Mouse (Mus musculus) embryonic facial prominence, embryonic 11.5 days (tissue): ENCODE results near the gene Hspa2. TPM values are rescaled to one million over a fixed set of nuclear protein-coding genes. Genes with fewer than 3 reads are reported as not detected.
"Not testable (repeated sequence)": the region's sequence is repeated elsewhere in the genome, so short reads cannot be mapped to it uniquely, and the experiment has no call there.

Source experiments
- ATAC-seq: fragments of 200-750 bp; cut with Nextera tagmentation; replicated peaks from 2 replicates; pipeline ENCODE4 v1.8.0; 2017; ENCODE audit warnings: low read depth; ENCODE audit not compliant: insufficient number of reproducible peaks, low FRiP score, low TSS enrichment
- DNase-seq: peaks from one replicate; pipeline ENCODE4 v3.0.0-alpha.2; 2015; ENCODE audit warnings: low spot score
- H3K27ac ChIP-seq: fragments of 300-500 bp; sonication (generic); replicated peaks from 2 replicates; pipeline ENCODE4 v1.5.1; 2014; ENCODE audit warnings: mild to moderate bottlenecking, low read depth, low read length, control low read depth
- H3K27me3 ChIP-seq: fragments of 300-500 bp; sonication (generic); 2 replicates; pipeline ENCODE4 v1.6.1; 2014; ENCODE audit warnings: mild to moderate bottlenecking, low read length, moderate library complexity, mixed read lengths; ENCODE audit not compliant: control insufficient read depth, insufficient read depth
- H3K36me3 ChIP-seq: fragments of 300-500 bp; sonication (generic); replicated peaks from 2 replicates; pipeline ENCODE4 v1.6.1; 2014; ENCODE audit warnings: low read depth, mild to moderate bottlenecking, low read length, moderate library complexity, mixed read lengths; ENCODE audit not compliant: control insufficient read depth, insufficient read depth
- H3K4me1 ChIP-seq: fragments of 300-500 bp; sonication (generic); 2 replicates; pipeline ENCODE4 v1.6.1; 2014; ENCODE audit warnings: low read length, mixed read lengths; ENCODE audit not compliant: control insufficient read depth, insufficient read depth
- H3K4me2 ChIP-seq: fragments of 300-500 bp; sonication (generic); 2 replicates; pipeline ENCODE4 v1.6.1; 2014; ENCODE audit warnings: low read depth, mild to moderate bottlenecking, control low read depth, low read length, moderate library complexity
- H3K4me3 ChIP-seq: fragments of 300-500 bp; sonication (generic); 2 replicates; pipeline ENCODE4 v1.5.1; 2014; ENCODE audit warnings: low read depth, low read length, control low read depth
- H3K9ac ChIP-seq: fragments of 300-500 bp; sonication (generic); replicated peaks from 2 replicates; pipeline ENCODE4 v1.6.1; 2014; ENCODE audit warnings: mild to moderate bottlenecking, control low read depth, low read length
- H3K9me3 ChIP-seq: fragments of 300-500 bp; sonication (generic); replicated peaks from 2 replicates; pipeline ENCODE4 v1.6.1; 2016; ENCODE audit warnings: mild to moderate bottlenecking, low read length, inconsistent platforms, mixed read lengths; ENCODE audit not compliant: control insufficient read depth
- WGBS: fragments of 180-500 bp; shearing (Covaris S2); extraction: QIAGEN DNeasy Blood & Tissue Kit; methylation state at CpG from one replicate; pipeline ENCODE4 v1.1.7; 2014; 5-methylcytosine and 5-hydroxymethylcytosine counted together
- polyA plus RNA-seq: library from polyadenylated mRNA; unstranded; fragments of >200 nt; fragmentation: Nextera tagmentation; extraction: Ambion mirVana; gene quantifications from 2 replicates; pipeline ENCODE4 v1.2.1, GENCODE M21; 2014

The Hspa2 gene
- polyA plus RNA-seq, 1 experiment from 2014 or later = 3.9 TPM

- WGBS = 59% methylated on average over 5 of the region's 5 CpGs
- H3K4me1 ChIP-seq = no peaks in the 10 kb centered on the region; the same call in 1 of the 2 replicates
- H3K4me2 ChIP-seq = no peak overlapping the region
- no peaks in the 10 kb centered on the region for H3K9me3 ChIP-seq
- no peak overlapping the region for H3K4me3 ChIP-seq
- no peak overlapping the region for H3K9ac ChIP-seq
- DNase-seq (no peak), ATAC-seq (no peak)
- H3K36me3 ChIP-seq = no peaks in the 10 kb centered on the region
- H3K27ac ChIP-seq = no peak overlapping the region
- no peaks in the 10 kb centered on the region for H3K27me3 ChIP-seq
Measured at GRCm38 (mm10) chr12:76427546-76427945, 23.6 kb downstream of the Hspa2 start.

- ATAC-seq = no peak
- no peak overlapping the region for H3K4me3 ChIP-seq
- no peak overlapping the region for H3K27ac ChIP-seq
- H3K36me3 ChIP-seq = no peaks in the 10 kb centered on the region
- H3K9me3 ChIP-seq = no peaks in the 10 kb centered on the region
- 58% methylated on average over 5 of the region's 5 CpGs for WGBS
- H3K27me3 ChIP-seq = no peaks in the 10 kb centered on the region
- H3K4me2 ChIP-seq = no peak overlapping the region
- DNase-seq = no peak
- H3K9ac ChIP-seq = no peak overlapping the region
- no peaks in the 10 kb centered on the region; the same call in 1 of the 2 replicates for H3K4me1 ChIP-seq
Measured at GRCm38 (mm10) chr12:76430879-76431406, 27.0 kb downstream of the Hspa2 start.

GRCm38 (mm10) chr12:76431431-76431830 lies 27.5 kb downstream of the Hspa2 start:
- no peak for DNase-seq
- Histone ChIP-seq H3K9me3 (no peaks in the 10 kb centered on the region), H3K4me2 (no peak overlapping the region), H3K36me3 (no peaks in the 10 kb centered on the region), H3K4me3 (no peak overlapping the region), H3K9ac (no peak overlapping the region), H3K27ac (no peak overlapping the region), H3K27me3 (no peaks in the 10 kb centered on the region), H3K4me1 (no peaks in the 10 kb centered on the region; the same call in 1 of the 2 replicates)
- ATAC-seq = no peak
- WGBS = 85% methylated on average over 6 of the region's 6 CpGs

GRCm38 (mm10) chr12:76434111-76434510 lies 30.1 kb downstream of the Hspa2 start:
- WGBS = 47% methylated on average over 7 of the region's 7 CpGs
- H3K27ac ChIP-seq = no peak overlapping the region
- no peak overlapping the region for H3K4me2 ChIP-seq
- no peak for DNase-seq
- H3K9me3 ChIP-seq = no peaks in the 10 kb centered on the region
- no peak overlapping the region for H3K4me3 ChIP-seq
- no peaks in the 10 kb centered on the region for H3K27me3 ChIP-seq
- H3K4me1 ChIP-seq = no peaks in the 10 kb centered on the region
- no peaks in the 10 kb centered on the region for H3K36me3 ChIP-seq
- no peak for ATAC-seq
- no peak overlapping the region for H3K9ac ChIP-seq

GRCm38 (mm10) chr12:76435084-76435483 lies 31.1 kb downstream of the Hspa2 start:
- H3K36me3 ChIP-seq = no peaks in the 10 kb centered on the region
- peak overlapping the region; percentile 63 for H3K4me2 ChIP-seq
- H3K4me3 ChIP-seq = peak overlapping the region; percentile 26
- H3K9me3 ChIP-seq = no peaks in the 10 kb centered on the region
- H3K27me3 ChIP-seq = no peaks in the 10 kb centered on the region
- 4% methylated on average over 17 of the region's 17 CpGs for WGBS
- ATAC-seq (no peak), DNase-seq (peak; percentile 22)
- no peak overlapping the region for H3K27ac ChIP-seq
- H3K9ac ChIP-seq = peak overlapping the region; percentile 40; the same call in 1 of the 2 replicates
- no peaks in the 10 kb centered on the region for H3K4me1 ChIP-seq

- no peak overlapping the region for H3K9ac ChIP-seq
- H3K4me2 ChIP-seq = peak overlapping the region; percentile 63
- H3K9me3 ChIP-seq = no peaks in the 10 kb centered on the region
- H3K27me3 ChIP-seq = no peaks in the 10 kb centered on the region
- no peak for DNase-seq
- no peak overlapping the region for H3K27ac ChIP-seq
- H3K36me3 ChIP-seq = no peaks in the 10 kb centered on the region
- no peaks in the 10 kb centered on the region for H3K4me1 ChIP-seq
- 27% methylated on average over 8 of the region's 8 CpGs for WGBS
- H3K4me3 ChIP-seq = peak overlapping the region; percentile 26
- no peak for ATAC-seq
Measured at GRCm38 (mm10) chr12:76435549-76435948, 31.6 kb downstream of the Hspa2 start.

- not testable (repeated sequence) for H3K4me1 ChIP-seq, H3K4me3 ChIP-seq, H3K9me3 ChIP-seq, H3K4me2 ChIP-seq, H3K27me3 ChIP-seq, ATAC-seq, DNase-seq, H3K9ac ChIP-seq, H3K27ac ChIP-seq, H3K36me3 ChIP-seq
- WGBS = 81% methylated on average over 6 of the region's 6 CpGs
Measured at GRCm38 (mm10) chr12:76443488-76443887, 39.5 kb downstream of the Hspa2 start.

GRCm38 (mm10) chr12:76444359-76444772 lies 40.4 kb downstream of the Hspa2 start:
- no peaks in the 10 kb centered on the region for H3K4me1 ChIP-seq
- no peak overlapping the region for H3K4me2 ChIP-seq
- DNase-seq (no peak), ATAC-seq (no peak)
- H3K27me3 ChIP-seq = no peaks in the 10 kb centered on the region
- no peaks in the 10 kb centered on the region for H3K9me3 ChIP-seq
- H3K4me3 ChIP-seq = no peak overlapping the region
- WGBS = 62% methylated on average over 10 of the region's 10 CpGs
- H3K9ac ChIP-seq = no peak overlapping the region
- H3K27ac ChIP-seq = no peak overlapping the region
- no peaks in the 10 kb centered on the region for H3K36me3 ChIP-seq
